Mouse (Mus musculus): ENCODE measurements around the gene Kalrn. TPM values are rescaled to one million over a fixed set of nuclear protein-coding genes. Genes with fewer than 3 reads are reported as not detected.

The Kalrn gene
- total RNA-seq, 2 experiments from 2014 or later, result 16.3 to 17.8 TPM

- no peak for DNase-seq
Observed at GRCm38 (mm10) chr16:34351575-34352150, 221.7 kb downstream of the Kalrn start.

DNA sequence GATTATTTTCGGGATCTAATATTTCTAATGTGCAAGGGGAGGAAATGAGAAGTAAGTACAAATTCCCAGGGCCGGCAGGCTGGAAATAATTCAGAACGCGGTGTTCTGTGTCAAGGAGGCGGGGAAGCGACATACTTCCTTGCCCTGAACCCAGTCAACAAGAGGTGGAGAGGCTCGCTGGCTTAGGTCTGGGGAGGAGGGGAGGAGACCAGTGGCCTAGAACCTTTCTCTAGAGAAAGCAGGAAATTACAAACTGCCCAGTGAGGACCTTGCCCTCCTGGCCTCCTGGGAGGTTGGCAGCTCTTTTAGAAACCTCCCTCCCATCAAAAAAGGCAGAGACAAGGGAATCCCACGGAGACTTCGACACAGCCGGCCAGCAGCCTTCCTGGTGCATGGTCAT is 225.8 kb downstream of the Kalrn start:
- peak; percentile 20 for DNase-seq

DNA sequence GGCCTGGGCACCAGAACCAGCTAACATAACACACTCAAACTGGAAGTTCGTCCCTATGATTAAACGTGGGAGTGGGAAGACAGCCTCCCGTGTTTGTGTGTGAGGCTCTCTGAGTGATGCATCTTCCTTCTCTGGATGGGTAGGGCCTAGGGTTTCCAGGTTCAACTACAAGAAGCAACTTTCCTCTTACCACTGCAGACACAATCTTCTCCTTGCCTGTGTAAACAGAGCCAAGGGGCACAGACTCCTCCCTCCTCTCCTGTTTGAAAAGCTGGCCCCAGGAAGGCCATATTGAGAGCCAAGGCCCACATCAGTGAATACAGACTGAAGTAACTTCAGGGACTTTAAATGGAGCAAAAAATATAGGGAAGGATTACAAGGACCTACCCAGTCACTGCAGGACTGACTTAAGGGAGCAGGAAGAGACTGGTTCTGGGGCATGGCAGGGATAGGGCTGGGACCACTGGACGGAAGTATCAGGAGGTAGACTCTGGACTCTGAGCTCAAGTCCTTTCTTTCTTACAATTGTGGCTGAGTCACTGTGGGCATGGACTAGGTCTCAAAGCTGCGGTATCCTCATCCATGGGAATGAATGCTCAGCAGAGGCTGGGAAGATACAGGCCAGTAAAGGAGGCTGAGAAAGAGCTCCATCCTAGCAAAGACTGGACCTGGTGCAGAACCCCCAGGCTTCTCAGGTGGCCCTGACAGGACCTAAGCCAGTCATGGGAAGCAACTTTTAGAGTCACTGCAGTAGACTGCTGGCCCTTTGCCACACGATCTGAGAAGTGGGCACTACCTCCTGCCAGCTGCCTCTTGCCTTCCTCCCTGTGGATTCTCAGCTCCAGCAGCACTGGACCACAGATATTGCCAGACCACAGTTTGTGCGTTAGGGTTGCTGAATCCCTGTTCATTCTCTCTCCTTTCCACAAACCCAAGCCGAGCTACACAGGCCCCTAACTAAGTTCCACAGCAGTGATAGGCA is 228.1 kb downstream of the Kalrn start:
- no peak for DNase-seq

DNA sequence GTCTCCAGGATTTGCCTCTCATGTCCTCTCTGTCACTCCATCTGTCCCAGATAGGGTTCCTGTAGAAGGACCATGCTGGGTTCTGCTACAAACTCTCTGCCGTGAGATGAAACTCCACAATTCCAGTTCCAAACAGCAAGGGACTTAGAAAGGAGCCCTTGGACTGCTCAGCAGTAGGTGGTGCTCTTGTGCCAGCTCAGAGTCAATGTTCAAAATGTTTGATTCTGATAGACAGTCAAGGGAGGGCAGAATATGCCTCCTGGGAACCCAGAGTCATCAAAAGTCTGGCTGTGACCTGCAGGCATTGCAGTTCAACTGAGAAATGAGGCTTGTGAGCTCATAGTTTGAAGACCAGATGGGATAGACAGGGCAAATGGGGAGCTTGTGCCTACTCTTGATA is 229.4 kb downstream of the Kalrn start:
- DNase-seq, result peak; percentile 67

DNA sequence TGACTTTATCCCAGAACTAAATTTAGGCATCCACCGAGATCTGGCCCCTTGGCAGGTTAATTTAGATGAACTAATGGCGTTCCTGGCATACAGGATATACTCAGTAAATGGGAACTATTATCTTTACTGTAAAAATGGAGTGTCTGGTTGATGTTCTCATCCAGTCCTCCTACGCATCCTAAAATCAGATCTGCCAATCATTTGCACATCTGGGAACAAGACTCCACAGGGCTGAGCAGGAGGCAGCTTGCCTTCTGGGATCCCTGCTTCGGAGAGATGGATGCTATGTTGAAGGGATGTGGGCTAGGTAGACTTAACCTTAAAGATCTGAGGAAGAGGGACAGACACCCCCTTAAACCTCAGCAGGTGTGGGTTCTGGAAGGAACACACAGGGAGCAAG is 230.2 kb downstream of the Kalrn start:
- DNase-seq, result no peak

GRCm38 (mm10) chr16:34342369-34343160 is 230.8 kb downstream of the Kalrn start:
- no peak for DNase-seq

- peak; percentile 66 for DNase-seq
Observed at GRCm38 (mm10) chr16:34334919-34335318, 238.4 kb downstream of the Kalrn start.

DNA sequence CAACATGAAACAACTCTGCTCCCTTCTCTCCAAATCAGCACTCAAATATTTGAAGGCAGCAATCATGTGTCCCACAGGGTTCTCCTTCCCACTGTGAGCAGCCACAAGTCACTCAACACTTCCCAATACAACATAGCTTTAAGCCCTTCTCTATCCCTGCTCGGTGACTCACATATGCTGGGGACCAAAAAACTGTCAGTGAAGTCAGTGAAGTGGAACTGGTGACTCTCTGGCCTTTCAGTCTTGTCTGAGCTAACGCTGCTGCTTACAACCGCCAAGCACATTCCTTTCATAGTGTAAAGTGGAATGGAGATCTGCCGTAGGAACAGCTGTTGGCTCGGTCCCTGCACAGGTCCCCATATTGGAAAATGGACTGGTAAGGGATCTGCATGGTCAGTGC is 241.7 kb downstream of the Kalrn start:
- DNase-seq, result no peak

DNA sequence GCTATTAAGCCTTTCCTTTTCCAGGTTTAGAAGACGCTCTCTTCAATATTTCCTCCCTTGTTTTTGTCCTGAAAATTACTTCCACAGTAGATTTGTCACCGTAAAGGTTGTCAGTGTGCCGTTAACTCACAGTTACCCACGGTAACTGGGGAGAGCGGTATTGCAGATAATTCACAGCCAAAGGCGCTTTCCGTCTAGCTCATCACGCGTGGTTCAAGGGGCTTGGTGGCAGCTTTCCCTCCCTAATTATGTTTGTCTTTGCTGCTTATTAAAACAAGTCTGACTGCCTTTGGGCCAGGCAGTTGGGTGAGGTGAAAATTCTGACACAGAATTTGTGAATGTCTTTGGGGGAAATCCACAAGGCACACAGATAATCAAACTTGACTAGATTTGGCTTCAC is 243.5 kb downstream of the Kalrn start:
- no peak for DNase-seq

DNA sequence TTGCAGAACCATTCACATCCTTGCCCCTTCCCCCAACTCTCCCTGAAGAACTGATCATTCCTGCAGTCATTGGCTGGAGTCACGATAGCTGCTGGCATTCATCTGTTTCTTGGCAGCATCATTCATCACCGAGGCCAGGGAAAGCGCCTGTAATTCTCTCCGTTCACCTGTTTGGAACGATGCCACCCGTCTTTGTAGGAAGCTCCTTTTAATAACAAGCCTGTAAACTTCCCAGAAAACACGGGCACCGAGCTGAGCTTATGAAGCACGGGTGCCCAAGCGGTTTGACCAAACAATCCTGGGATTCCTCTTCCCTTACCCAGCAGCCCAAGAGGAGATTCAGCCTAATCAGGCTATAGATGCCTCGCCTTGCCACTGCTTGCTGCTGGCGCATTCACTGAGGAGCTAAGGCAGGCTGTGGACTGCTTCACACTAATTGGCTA is 243.9 kb downstream of the Kalrn start:
- no peak for DNase-seq

GRCm38 (mm10) chr16:34327890-34328289 is 245.4 kb downstream of the Kalrn start:
- DNase-seq, result no peak

GRCm38 (mm10) chr16:34325869-34326268 is 247.5 kb downstream of the Kalrn start:
- DNase-seq, result no peak

- DNase-seq, result no peak
Observed at GRCm38 (mm10) chr16:34325161-34325560, 248.2 kb downstream of the Kalrn start.

DNA sequence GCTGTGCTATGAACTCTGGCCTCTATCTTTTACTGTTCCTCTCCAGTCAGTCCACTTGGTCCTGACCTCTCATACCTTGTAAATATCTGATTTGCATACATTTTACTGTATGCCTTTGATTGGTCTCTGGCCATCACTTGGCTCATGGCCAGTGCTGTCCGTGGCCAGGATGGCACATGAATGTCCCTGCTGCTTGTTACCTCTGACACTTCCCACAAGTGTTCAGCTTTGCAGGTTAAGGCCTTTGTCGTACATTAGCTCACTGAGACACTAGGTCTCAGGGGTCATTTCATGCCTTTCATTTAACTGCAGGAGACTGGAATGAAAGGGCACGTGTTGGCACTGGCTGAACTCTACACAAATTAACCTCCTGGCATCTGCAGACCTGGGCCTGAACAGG is 248.6 kb downstream of the Kalrn start:
- DNase-seq, result no peak

GRCm38 (mm10) chr16:34323496-34323895 is 249.8 kb downstream of the Kalrn start:
- no peak for DNase-seq

- DNase-seq, result peak; percentile 72
Observed at GRCm38 (mm10) chr16:34322546-34322945, 250.8 kb downstream of the Kalrn start.

DNA sequence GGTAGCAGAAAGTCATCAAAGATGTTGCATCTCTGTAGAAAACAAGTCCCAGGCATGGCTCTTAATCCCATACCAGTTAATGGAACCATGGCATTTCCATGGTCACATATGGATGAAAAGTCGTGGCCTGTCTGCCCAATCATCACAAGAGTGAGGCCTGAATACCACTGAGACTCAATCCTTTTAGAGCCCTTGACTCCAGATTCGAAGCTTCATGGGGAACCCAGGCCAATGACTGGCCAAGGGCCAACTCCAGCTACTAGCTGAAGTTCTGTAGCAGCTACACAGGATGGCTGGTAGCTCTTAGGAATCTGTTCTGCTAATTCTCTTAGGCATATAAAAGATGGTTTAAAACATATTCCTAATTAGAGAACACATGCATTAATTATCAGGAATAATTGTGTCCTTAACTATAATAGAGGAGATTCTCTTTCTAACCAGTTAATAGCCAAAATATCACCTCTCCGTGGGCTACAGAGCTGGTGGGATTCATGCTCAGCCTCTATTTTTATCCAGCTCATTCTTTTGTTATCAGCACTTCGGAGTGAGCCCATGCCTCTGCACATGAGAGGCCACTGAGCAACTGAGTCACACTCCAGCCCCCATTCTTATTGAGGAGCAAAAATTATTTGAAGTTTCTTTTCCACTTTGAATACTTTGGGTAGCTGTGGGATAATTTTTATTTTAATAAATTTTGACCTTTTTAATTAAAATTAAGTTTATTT is 252.1 kb downstream of the Kalrn start:
- DNase-seq, result no peak

DNA sequence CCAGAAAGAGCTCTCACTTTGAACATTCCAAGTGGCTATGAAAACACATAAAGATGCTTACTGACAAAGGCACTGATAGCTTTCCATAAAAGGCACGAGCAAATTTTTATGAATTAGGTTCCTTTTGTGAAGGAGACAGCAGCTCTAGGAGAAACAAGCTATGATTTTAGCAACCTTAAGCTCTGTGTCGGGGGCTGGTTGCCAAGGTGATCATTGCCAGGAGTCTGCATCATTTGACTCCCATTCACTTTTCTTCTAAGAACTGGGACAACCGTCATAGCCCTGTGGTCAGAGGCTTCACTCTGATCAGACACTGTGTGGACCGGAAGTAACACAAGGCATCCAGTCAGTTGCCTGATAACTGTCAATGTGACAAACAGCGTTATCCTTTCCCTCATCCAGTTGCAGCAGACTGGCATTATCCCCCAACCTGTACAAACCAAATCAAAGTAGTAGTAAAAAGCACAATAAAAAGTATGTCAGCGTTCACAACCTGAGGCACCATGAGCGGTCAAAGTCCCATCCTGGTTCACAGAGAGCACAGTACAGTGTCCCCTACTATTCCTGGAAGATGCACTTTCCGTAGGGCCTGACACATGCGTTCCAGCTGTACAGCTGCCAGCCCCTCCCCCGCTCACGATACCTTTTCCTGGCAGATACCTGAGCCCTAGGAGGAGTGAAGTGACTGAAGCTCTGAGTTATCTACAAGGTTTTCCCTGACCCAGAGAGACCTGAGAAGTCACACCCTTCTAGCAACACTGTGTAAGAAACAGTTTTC is 253.1 kb downstream of the Kalrn start:
- DNase-seq, result no peak

DNA sequence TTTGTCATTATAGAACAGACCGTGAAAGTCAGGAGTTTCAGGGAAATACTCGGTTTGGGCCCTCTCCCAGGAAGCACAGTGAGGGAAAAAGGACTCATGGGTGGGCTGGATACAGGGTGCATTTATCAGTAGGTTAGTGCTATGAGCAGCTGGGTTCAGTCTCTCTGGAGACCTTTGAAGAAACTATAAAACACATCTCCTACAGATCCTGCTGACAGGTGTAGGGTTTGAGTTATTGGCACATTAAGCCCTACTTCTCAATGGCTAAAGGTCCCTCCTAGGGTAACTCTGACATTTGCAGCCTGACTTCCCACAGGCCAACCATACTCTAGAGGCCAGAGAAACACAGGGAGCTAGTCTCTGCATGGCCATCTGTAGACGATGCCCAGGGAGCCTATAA is 256.2 kb downstream of the Kalrn start:
- DNase-seq, result no peak

DNA sequence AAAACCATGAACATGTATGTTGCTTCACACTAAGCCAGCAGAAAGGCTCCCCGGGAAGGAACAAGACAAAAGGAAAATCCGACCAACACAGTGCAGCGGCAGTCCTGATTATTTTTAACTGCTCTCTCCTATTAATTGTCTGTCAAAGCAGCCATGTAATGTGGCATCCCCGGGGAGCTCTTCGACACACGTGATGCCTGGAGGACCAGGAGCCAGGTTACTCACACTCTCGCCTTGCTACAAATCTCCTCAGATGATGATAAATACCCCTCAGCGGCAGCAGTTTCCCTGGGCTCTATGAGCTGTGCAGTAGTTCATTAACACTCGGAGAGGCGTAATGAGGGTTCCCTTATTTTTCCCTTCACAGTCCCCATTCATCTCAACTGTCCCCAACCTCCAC is 257.1 kb downstream of the Kalrn start:
- DNase-seq, result no peak

- no peak for DNase-seq
Observed at GRCm38 (mm10) chr16:34314071-34314470, 259.3 kb downstream of the Kalrn start.

All from adrenal gland, postnatal 10 days (tissue).